Mouse (Mus musculus) cerebellum, adult 9-10 months (tissue): ENCODE data around the gene Srbd1.

Source experiments
- DNase-seq: peaks from one replicate; pipeline ENCODE4 v3.0.0; 2022

Gene Srbd1

GRCm38 (mm10) chr17:86135835-86136234, 9.1 kb downstream of the Srbd1 start:
- no peak for DNase-seq

GRCm38 (mm10) chr17:86134461-86134860, 10.5 kb downstream of the Srbd1 start:
- no peak for DNase-seq

DNA sequence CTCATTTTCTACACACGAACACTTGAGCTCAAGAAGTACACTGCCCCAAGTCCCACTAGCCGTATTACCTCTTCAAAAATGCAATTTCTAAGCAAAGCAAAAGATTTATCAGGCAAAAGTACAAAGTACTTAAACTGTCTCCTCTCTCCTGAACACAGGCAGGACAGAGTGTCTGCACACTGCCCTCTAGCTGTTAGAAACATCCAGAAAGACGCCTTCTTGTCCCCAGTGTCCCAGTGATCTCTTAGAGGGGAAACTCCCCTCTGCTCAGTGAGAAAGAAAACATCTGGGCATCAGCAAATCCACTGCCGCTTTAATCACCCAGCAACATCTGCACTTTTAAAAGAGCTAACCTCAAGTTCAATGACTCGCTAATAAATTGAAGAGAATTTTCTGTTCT, 12.4 kb downstream of the Srbd1 start:
- no peak for DNase-seq

DNA sequence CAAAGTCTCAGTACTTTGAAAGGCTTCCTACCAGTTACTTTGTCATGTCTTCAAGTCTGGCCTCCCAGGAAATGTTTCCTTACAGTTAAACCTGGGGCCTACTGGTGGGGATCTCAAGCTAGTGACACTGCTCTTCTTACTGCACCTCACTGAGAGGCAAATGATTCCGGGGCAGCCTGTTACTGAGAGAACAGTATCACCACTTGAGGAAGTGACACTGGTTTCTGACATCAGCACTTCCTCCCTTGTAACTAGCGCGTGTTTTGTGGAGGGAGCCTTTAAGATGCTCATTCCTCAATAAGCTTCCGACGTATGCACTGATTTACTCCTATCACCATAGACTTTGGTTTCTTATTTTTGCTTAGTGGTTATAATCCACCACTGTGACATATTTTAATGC, 16.8 kb downstream of the Srbd1 start:
- DNase-seq: no peak

- no peak for DNase-seq
Observed at GRCm38 (mm10) chr17:86125908-86126307, 19.1 kb downstream of the Srbd1 start.

DNA sequence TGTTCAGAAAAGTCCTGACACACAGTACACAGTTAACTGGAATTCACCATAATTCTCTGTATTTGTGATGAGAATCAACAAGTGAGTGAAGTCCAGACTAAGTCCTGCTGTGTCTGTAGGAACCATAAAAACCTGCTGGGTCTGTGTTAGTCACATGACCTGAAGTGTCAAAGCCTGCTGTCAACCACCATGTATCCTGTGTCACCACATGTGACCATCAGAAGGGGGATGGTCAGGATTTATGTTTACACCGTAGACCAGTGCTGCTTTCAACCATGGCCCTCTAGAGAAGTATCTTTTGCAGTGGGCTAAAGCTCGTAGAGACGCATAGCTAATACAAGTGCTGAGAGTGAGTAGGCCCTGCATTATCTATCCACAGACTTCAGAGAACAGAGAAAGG, 21.8 kb downstream of the Srbd1 start:
- no peak for DNase-seq

DNA sequence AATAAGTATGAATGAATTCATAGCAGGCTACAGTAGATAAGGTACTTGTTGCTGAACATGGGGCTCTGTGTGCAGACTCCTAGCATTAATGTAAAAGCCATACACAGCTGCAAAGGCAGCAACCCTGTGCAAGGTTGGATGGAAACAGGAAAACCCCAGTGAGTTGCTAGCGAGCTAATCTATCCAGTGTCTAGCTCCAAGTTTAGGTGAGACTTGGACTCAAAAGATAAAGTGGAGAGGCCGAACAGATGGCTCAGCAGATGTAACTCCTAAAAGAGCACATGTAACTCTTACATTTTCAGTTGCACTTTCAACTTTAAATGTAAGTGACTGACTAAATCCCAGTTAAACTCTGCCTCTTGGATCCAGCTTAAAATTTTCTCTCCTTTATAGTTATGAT, 48.1 kb downstream of the Srbd1 start:
- no peak for DNase-seq

DNA sequence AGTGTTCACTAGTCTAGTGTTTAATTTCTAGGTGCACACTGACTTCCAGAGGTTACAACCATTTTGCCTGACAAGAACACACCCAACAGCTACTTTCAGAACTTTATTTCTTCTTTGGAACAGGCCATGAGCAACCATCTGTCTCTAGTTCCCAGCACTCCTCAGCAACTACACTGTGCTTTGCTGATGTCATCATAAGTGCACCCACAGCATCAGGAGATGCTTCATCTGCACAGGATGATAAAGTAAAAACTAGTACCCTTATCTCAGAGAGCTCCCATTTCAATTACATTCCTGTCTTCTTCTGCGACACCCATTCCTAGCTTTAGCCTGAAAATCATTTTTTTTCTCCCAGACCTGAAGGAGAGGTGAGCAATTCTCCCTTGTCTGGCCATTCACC, 51.9 kb downstream of the Srbd1 start:
- no peak for DNase-seq

- no peak for DNase-seq
Observed at GRCm38 (mm10) chr17:86091631-86092030, 53.3 kb downstream of the Srbd1 start.

GRCm38 (mm10) chr17:86089893-86090588, 54.9 kb downstream of the Srbd1 start:
- no peak for DNase-seq

- DNase-seq: no peak
Observed at GRCm38 (mm10) chr17:86087922-86088321, 57.1 kb downstream of the Srbd1 start.

GRCm38 (mm10) chr17:86086191-86086590, 58.8 kb downstream of the Srbd1 start:
- DNase-seq: no peak

- DNase-seq: no peak
Observed at GRCm38 (mm10) chr17:86083207-86083606, 61.8 kb downstream of the Srbd1 start.

- DNase-seq: no peak
Observed at GRCm38 (mm10) chr17:86078060-86078459, 66.9 kb downstream of the Srbd1 start.

GRCm38 (mm10) chr17:86067444-86067843, 77.5 kb downstream of the Srbd1 start:
- DNase-seq: no peak

DNA sequence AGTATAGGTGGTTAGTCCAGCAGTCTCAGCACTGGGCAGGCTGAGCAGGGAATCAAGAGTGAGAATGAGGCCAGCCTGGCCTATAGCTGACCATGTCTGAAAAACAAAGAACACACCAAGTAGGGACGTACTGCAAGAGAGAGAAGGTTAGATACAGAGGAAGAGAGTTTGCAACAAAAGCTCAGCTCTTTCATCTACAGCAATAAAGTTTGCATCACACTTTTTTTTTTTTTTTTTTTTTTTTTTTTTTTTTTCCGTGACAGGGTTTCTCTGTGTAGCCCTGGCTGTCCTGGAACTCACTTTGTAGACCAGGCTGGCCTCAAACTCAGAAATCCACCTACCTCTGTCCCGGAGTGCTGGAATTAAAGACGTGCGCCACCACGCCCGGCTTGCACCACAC, 79.1 kb downstream of the Srbd1 start:
- DNase-seq: no peak

GRCm38 (mm10) chr17:86063461-86063860, 81.5 kb downstream of the Srbd1 start:
- peak; percentile 31 for DNase-seq

GRCm38 (mm10) chr17:86060911-86061310, 84.1 kb downstream of the Srbd1 start:
- DNase-seq: no peak

DNA sequence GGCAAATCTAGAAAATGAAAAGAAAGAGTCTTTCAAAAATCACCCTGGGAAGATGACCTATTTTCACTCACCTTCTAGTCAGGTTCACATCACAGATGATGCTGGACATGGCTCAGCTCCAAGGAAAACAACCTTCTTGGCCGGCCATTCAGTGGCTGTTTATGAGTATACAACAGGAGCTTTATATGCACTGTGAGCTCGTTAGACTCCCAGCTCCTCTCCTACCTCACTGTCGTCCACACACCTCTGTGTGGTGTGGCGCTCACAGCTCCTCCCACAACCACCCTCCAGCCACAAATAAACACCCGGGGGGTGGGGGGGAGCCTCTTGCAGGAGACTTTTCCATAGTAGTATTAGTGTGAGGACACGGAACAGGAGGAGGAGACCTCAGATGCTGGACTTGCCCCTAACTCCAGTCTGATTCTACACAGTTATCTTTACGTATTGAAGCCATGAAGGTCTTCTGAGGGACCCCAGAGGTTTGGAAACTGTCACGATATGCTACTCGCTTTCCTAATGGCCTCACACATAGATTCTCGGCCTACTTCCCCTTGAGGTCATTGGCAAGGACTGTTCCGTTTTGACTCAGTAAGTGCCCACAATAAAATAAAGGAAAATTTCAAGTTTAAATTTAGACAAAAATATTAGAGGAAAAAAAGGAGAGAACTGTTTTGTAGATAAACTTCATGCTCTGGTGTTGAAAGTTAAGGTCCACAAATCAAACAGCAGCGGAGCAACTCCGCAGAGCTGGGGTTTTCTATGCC, 104.6 kb downstream of the Srbd1 start:
- peak; percentile 12 for DNase-seq

GRCm38 (mm10) chr17:86039741-86040140, 105.2 kb downstream of the Srbd1 start:
- DNase-seq: no peak

DNA sequence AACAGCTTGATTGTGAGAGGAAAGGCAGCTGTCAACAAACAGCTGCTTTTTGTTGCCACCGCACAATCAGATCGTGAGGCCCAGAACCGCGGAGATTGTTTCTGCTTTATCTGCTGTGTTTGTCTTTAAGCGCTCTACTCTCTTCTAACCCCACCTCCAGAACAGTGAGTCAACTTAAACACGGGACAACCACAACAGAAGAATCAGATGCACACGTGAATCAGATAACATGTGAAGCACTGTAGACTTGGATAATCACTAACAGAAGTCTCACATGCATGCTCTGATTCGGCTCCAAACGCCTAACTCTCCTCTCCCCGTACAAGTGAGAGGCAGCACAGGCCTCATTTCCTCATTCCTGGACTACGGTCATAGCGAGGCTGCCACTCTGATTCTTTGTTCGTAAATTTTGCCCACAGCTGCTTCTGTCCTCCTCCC, 106.7 kb downstream of the Srbd1 start:
- DNase-seq: no peak

- DNase-seq: no peak
Observed at GRCm38 (mm10) chr17:86035576-86035975, 109.4 kb downstream of the Srbd1 start.

DNA sequence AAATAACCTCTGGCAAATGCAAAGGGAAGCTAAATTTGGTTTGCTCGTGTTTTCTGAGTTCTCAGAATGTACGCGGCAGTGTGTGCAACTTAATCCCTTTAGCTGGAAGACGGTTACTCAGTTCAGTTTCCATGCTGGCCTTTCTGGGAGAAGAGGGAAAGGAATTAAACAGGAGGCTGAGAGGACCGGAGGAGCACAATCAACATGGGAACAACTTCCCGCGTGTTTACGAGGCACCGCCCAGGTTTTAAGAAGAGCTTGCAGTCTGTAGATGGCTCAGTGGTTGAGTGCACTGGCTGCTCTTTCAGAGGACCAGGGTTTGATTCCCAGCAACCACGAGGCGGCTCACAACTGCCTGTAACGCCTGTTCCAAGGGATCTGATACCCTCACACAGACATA, 109.8 kb downstream of the Srbd1 start:
- DNase-seq: no peak

- DNase-seq: no peak
Observed at GRCm38 (mm10) chr17:86034641-86035040, 110.3 kb downstream of the Srbd1 start.
